Mouse (Mus musculus) heart, embryonic 14.5 days (tissue): Measurements from ENCODE around the gene Stxbp2. TPM values are rescaled to one million over a fixed set of nuclear protein-coding genes. Genes with fewer than 3 reads are reported as not detected.

Experiments used
- ATAC-seq: fragments of 200-750 bp; cut with Nextera tagmentation; 2 replicates; pipeline ENCODE4 v1.8.0; 2017; ENCODE audit warnings: low read depth, moderate TSS enrichment; ENCODE audit not compliant: insufficient number of reproducible peaks, insufficient read depth, low FRiP score
- H3K27ac ChIP-seq, 2 experiments: fragments of 200-500 bp in 1 of 2; fragments of 300-500 bp in 1 of 2; sonication (generic) in 1 of 2; replicated peaks in 1 of 2; 2 replicates each; pipeline ENCODE4 v1.5.1; 2012 to 2014; ENCODE audit warnings: low read depth in 2 of 2, low read length in 2 of 2, control low read depth in 1 of 2, mild to moderate bottlenecking in 1 of 2, mixed read lengths in 1 of 2; ENCODE audit not compliant: control insufficient read depth in 1 of 2, insufficient read depth in 1 of 2
- H3K27me3 ChIP-seq: fragments of 300-500 bp; sonication (generic); 2 replicates; pipeline ENCODE4 v1.6.1; 2014; ENCODE audit warnings: mild to moderate bottlenecking, low read length, control low read depth; ENCODE audit not compliant: control insufficient read depth, insufficient read depth
- H3K36me3 ChIP-seq: fragments of 300-500 bp; sonication (generic); 2 replicates; pipeline ENCODE4 v1.6.1; 2014; ENCODE audit warnings: mild to moderate bottlenecking, control low read depth, low read length, mixed read lengths; ENCODE audit not compliant: control insufficient read depth, insufficient read depth
- H3K4me1 ChIP-seq, 2 experiments: fragments of 200-500 bp in 1 of 2; fragments of 300-500 bp in 1 of 2; sonication (generic) in 1 of 2; 2 replicates each; pipeline ENCODE4 v1.6.1; 2012 to 2014; ENCODE audit warnings: low read length in 2 of 2, control low read depth in 1 of 2, mixed read lengths in 1 of 2; ENCODE audit not compliant: control insufficient read depth in 2 of 2, insufficient read depth in 2 of 2
- H3K4me2 ChIP-seq: fragments of 300-500 bp; sonication (generic); 2 replicates; pipeline ENCODE4 v1.6.1; 2014; ENCODE audit warnings: mild to moderate bottlenecking, low read length
- H3K4me3 ChIP-seq, 2 experiments: fragments of 200-500 bp in 1 of 2; fragments of 300-500 bp in 1 of 2; sonication (generic) in 1 of 2; 2 replicates each; pipeline ENCODE4 v1.5.1; 2012 to 2014; ENCODE audit warnings: low read length in 2 of 2, mild to moderate bottlenecking in 2 of 2, control low read depth in 1 of 2, low read depth in 1 of 2, moderate library complexity in 1 of 2; ENCODE audit not compliant: control insufficient read depth in 1 of 2, insufficient read depth in 1 of 2
- H3K9ac ChIP-seq: fragments of 300-500 bp; sonication (generic); 2 replicates; pipeline ENCODE4 v1.6.1; 2014; ENCODE audit warnings: mild to moderate bottlenecking, low read length
- H3K9me3 ChIP-seq: fragments of 300-500 bp; sonication (generic); 2 replicates; pipeline ENCODE4 v1.6.1; 2016; ENCODE audit warnings: low read length, control low read depth; ENCODE audit not compliant: control insufficient read depth
- WGBS: fragments of 180-500 bp; shearing (Covaris S2); extraction: QIAGEN DNeasy Blood & Tissue Kit; methylation state at CpG from one replicate; pipeline ENCODE4 v1.1.7; 2014; 5-methylcytosine and 5-hydroxymethylcytosine counted together
- polyA plus RNA-seq: library from polyadenylated mRNA; unstranded; fragments of >200 nt; fragmentation: Nextera tagmentation; extraction: Ambion mirVana; gene quantifications from 2 replicates; pipeline ENCODE4 v1.2.1, GENCODE M21; 2014

The Stxbp2 gene
- polyA plus RNA-seq, 1 experiment from 2014 or later, result 39.0 TPM

DNA sequence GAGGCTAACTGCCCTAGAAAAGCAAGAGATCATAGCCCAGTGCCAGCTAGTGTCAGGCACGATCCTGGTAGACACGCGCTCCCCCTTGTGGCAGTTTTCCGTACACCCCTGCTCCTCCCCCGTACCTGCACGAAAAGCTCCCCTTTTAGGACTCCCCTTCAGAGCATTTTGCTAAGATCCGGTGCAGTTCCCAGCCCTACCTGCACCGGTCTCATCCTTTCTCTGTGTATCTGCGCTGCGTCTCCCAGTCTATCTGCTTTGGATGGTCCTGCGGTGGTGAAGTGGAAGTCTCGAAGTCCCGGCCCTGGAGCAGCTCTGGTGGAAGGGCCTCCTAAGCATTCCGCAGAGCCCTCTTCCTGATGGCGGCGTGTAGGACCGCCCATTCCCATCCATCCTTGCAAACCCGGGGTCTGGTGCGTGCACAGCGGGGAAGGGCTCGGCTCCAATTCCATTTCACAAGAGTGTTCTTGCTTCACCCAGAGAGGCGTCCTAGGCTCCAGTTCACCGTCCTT is 41.3 kb downstream of the Stxbp2 start, which contains the start of gene Fcor:
Fcor (minus strand) TSS at position 383 of the 512 bp plus-strand sequence.
- Histone ChIP-seq H3K9ac (peak within 1 kb of the TSS; percentile 75), H3K4me1 (peaks cover 0 to 4% of the 10 kb centered on the region in 2 experiments; a peak in 2 of 4 replicates), H3K27me3 (no peaks in the 10 kb centered on the region), H3K27ac (peak within 1 kb of the TSS; percentile 36 to 41; a peak in 3 of 4 replicates), H3K9me3 (no peaks in the 10 kb centered on the region), H3K4me3 (peak within 1 kb of the TSS; percentile 54 to 78), H3K4me2 (peak within 1 kb of the TSS; percentile 87), H3K36me3 (no peaks in the 10 kb centered on the region)
- ATAC-seq, result peak; percentile 66
- under 1% methylated on average over 23 of the region's 23 CpGs for WGBS

DNA sequence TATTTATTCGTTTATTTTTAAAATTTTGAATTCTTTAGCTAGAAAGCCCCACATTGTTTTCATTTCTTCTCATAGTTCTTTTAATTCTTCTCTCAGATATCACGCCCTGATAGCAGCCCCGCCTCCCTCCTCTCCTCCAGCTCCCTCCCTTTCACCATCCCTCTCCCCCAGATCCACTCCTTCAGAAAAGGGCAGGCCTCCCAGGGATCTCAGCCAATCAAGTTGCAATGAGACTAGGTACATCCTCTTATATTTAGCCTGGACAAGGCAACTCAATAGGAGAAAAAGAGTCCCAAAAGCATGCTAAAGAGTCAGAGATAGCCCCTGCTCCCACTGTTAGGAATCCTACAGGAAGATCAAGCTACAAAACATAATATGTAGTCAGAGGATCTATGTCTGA is 43.9 kb downstream of the Stxbp2 start:
- WGBS, result 39% methylated on average over 3 of the region's 3 CpGs
- no peak for ATAC-seq
- peaks cover 2 to 15% of the 10 kb centered on the region in 2 experiments; a peak in 3 of 4 replicates for H3K4me1 ChIP-seq
- no peaks in the 10 kb centered on the region for H3K9me3 ChIP-seq
- H3K27ac ChIP-seq, result no peak overlapping the region
- no peak overlapping the region for H3K9ac ChIP-seq
- H3K4me2 ChIP-seq, result no peak overlapping the region
- H3K36me3 ChIP-seq, result peaks cover 12% of the 10 kb centered on the region
- no peaks in the 10 kb centered on the region for H3K27me3 ChIP-seq
- no peak overlapping the region for H3K4me3 ChIP-seq

DNA sequence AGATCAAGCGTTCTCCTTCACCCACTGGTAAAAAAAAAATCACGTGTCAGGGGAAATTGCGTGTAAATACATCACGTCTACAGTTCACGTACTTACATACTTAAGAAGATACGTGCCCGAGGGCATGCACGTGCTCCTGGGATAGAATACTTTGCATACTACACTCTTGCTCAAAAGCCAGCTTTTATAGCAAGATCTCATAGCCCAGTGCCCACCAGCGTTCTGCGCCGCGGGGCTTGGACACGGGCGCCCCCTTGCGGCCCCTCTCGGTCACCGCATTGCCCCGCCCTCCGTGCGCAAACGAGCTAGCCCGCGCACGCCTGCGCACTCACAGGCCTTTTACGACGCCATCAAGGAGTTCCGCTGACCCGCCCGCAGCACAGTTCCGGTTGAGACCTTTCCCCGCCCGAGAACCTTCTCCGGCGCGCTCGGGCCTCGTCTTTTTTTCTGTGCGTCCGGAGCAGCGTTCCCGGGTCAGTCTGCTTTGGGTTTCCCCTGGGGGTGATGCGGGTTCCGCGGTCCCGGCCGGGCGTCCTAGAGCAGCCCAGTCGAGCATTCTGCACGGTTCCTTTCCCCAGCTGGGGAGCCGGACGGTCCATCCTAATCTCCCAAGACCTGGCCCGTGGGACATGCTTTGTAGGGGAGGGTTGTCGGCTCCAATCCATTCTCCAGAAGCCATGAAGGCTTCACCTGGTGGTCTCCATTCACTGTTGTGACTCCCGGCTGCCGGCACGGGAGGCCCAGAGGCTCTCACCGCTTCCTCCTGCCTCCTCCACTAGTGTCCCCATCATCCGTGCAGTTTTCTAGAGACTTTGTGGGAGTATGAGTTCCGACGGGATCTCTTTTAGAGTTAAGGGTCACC is 45.6 kb downstream of the Stxbp2 start, which contains the start of gene Trappc5:
Trappc5 (plus strand) TSS at position 169 of the 862 bp plus-strand sequence.
- peak within 1 kb of the TSS; percentile 91 to 98 for H3K4me3 ChIP-seq
- WGBS, result 1% methylated on average over 61 of the region's 61 CpGs
- peak; percentile 85 for ATAC-seq

DNA sequence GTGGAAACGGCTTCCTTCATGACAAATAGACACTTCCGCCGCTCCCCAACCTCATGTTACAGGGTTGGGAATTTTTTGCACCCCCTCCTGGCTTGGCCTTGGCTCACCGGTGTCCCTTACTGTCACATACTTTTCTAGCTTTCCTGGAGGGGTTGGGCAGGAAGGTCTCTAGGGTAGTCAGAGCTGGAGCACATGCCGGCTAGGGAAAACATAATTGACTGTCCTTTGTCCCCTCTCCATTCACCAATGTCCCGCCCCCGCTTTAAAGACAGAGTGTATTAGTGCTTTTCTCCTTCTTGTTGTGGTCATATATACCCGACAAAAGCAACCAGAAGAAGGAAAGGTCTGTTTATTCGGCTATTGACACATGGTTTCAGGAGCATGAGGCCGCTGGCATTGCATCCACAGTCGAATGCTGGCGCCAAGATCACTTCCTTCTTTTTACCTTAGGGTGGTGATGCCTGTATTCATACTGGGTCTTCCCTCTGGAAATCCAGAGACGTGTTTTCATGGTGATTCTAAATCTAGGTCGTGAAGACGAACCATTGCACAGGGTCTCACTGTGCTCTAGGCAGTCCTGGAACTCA is 46.3 kb downstream of the Stxbp2 start:
- Histone ChIP-seq H3K9me3 (no peaks in the 10 kb centered on the region), H3K4me3 (peak overlapping the region; percentile 91 to 98), H3K27me3 (no peaks in the 10 kb centered on the region), H3K4me2 (peak overlapping the region; percentile 84), H3K27ac (peak overlapping the region; percentile 86 to 94), H3K36me3 (peaks cover 33% of the 10 kb centered on the region), H3K4me1 (peaks cover 2 to 15% of the 10 kb centered on the region in 2 experiments; a peak in 3 of 4 replicates), H3K9ac (peak overlapping the region; percentile 97)
- WGBS, result 4% methylated on average over 15 of the region's 15 CpGs
- ATAC-seq, result no peak

More for the DNA sequence above, 45.6 kb downstream of the Stxbp2 start, which contains the start of gene Trappc5:
- Histone ChIP-seq H3K9ac (peak within 1 kb of the TSS; percentile 97), H3K27ac (peak within 1 kb of the TSS; percentile 86 to 94), H3K9me3 (no peaks in the 10 kb centered on the region), H3K4me2 (peak within 1 kb of the TSS; percentile 84), H3K4me1 (peaks cover 2 to 15% of the 10 kb centered on the region in 2 experiments; a peak in 3 of 4 replicates), H3K27me3 (no peaks in the 10 kb centered on the region), H3K36me3 (peaks cover 28% of the 10 kb centered on the region)

DNA sequence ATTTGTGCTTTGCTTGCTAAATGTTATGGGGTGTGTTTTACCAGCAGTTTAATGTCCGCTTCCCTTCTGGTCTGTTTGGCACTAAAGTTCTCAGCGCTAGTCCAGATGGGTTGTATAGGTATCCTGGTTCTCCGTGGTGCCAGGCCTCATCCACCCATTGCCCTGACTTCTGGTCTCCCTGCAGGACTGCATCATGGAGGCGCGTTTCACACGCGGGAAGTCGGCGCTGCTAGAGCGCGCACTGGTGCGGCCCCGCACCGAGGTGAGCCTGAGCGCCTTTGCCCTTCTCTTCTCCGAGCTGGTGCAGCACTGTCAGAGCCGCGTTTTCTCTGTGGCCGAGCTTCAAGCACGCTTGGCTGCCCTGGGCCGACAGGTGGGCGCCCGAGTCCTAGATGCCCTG is 48.1 kb downstream of the Stxbp2 start:
- Histone ChIP-seq H3K27ac (no peak overlapping the region), H3K4me3 (no peak overlapping the region), H3K27me3 (no peaks in the 10 kb centered on the region), H3K4me1 (peaks cover 2 to 11% of the 10 kb centered on the region in 2 experiments; a peak in 3 of 4 replicates), H3K9ac (no peak overlapping the region), H3K4me2 (no peak overlapping the region), H3K9me3 (no peaks in the 10 kb centered on the region), H3K36me3 (peaks cover 33% of the 10 kb centered on the region)
- 94% methylated on average over 23 of the region's 23 CpGs for WGBS
- no peak for ATAC-seq

DNA sequence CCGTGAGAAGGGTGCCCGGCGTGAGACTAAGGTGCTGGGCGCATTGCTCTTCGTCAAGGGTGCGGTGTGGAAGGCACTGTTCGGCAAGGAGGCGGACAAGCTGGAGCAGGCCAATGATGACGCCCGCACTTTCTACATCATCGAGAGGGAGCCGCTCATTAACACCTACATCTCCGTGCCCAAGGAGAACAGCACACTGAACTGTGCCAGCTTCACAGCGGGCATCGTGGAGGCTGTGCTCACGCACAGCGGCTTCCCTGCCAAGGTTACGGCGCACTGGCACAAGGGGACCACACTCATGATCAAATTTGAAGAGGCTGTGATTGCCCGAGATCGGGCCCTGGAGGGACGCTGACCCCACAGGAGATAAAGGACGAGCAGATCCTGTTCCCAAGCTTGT is 48.5 kb downstream of the Stxbp2 start:
- peaks cover 2 to 11% of the 10 kb centered on the region in 2 experiments; a peak in 3 of 4 replicates for H3K4me1 ChIP-seq
- no peak for ATAC-seq
- H3K36me3 ChIP-seq, result peaks cover 33% of the 10 kb centered on the region
- 95% methylated on average over 23 of the region's 23 CpGs for WGBS
- no peak overlapping the region for H3K4me2 ChIP-seq
- H3K27me3 ChIP-seq, result no peaks in the 10 kb centered on the region
- H3K4me3 ChIP-seq, result no peak overlapping the region
- H3K9me3 ChIP-seq, result no peaks in the 10 kb centered on the region
- no peak overlapping the region for H3K27ac ChIP-seq
- no peak overlapping the region for H3K9ac ChIP-seq

DNA sequence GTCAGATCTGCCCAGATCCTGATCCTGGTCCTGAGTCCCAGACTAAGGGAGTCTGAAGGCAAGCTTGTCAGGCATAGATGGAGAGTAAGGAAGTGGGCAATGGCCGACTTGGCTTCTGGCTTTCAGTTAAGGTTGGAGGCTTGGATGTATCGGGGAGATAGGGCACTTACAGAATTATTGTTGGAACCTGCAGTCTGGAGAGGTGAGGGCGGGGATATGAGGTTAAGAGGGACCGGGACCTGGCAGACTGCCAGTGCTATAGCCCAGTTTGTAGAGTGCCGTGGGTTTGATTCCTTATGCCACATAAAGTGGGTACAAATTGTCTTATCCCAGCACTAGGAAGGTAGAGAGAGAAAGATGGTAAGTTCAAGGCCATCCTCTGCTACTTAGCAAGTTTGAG is 48.9 kb downstream of the Stxbp2 start:
- Histone ChIP-seq H3K4me1 (peaks cover 2 to 11% of the 10 kb centered on the region in 2 experiments; a peak in 3 of 4 replicates), H3K27me3 (no peaks in the 10 kb centered on the region), H3K9me3 (no peaks in the 10 kb centered on the region), H3K9ac (no peak overlapping the region), H3K27ac (no peak overlapping the region), H3K4me3 (no peak overlapping the region), H3K4me2 (no peak overlapping the region), H3K36me3 (peaks cover 33% of the 10 kb centered on the region)
- WGBS, result 77% methylated on average over 5 of the region's 5 CpGs
- ATAC-seq, result no peak
